Mouse (Mus musculus): Measurements from ENCODE around the gene 0610040J01Rik.

DNA sequence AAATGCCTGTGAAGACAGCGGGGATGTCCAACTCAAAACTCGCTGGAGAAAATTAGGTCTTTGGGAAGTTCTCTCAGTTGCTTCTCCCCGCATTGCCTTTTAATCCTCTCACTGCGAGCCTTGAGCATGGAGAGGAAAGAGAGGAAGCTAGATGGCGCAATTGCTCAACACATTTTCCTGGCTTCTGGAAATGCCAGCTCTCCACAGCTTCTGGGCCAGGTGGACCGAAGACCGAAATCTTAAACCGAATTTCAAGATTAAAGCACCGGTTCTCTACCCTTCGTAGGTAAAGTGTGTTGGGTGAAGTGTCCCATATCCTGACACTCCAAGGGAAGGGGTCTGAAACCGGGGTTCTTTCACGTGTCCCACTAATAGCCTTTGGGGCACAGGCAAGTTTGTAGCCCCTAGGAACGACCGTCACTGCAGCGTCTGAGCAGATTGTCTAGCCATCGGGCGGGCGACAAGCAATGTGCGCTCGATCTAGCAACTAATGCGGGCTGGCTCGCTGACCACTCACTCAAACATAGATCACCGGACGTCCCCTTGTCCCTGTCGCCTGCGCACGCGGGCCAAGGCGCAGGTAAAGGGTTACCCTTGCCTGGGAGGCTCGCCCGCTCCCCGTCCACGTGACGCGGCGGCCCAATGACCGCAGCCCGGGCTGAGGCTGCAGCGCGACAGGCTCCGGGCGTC is at the start of gene 0610040J01Rik:
- TF ChIP-seq CTCF (IDR thresholded peaks at IDR 0.05): peak; percentile 78
- TF ChIP-seq EP300 (IDR thresholded peaks at IDR 0.05; ENCODE audit: insufficient read depth, low read depth, low read length): peak; percentile 35; the same call in 1 of the 2 replicates

All from heart, adult 2 months (tissue).